Mouse (Mus musculus): ENCODE measurements around the gene Macf1.

- TF ChIP-seq CTCF (IDR thresholded peaks at IDR 0.05; ENCODE audit: borderline replicate concordance, insufficient read depth, low read length) (no peak), POLR2A (IDR thresholded peaks at IDR 0.05; ENCODE audit: low read depth, low read length) (no peak)
Measured at GRCm38 (mm10) chr4:123560896-123561295, 123.3 kb downstream of the Macf1 start.

Measured in embryonic fibroblast, embryonic 13.5 days (primary cell).